Mouse (Mus musculus): ENCODE measurements around the gene Mrpl41. TPM values are rescaled to one million over a fixed set of nuclear protein-coding genes. Genes with fewer than 3 reads are reported as not detected.
A peak's percentile ranks its signal among the peaks of the same experiment; 100 is the strongest.

The Mrpl41 gene
- polyA plus RNA-seq, 1 experiment = 66.0 TPM

DNA sequence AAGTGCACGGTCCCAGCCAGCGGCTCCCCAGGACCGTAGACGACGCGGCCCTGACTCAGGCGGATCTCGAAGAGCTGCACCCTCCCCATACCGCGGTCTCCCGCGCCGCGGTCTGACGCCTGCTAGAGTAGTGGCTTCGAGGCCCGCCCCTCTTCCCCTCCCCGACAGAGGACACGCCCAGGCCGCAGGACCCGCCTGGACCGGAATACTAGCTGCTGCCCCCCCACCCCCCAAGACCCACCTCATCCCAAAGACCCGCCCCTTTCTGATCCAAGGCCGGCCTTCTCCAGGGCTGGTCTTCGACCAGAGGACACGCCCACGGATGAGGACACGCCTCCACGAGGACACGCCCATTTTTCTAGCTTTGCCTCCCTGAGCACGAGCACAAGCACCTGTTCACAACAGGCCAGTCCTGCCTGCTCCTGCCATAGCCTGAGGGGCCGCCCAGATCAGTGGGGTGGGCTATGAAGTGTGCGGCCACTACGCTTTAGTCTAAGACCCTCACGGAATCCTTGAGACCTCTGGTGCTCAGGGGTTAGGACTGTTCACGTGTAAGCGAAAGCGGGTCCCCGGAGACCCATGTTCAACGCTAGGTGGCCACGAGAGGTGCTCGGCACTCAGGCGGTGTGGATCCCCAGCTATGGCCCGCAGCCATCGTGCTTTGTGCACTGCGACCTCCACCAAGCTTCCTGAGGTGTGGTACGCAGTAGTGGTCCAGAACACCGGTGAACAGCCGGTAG is 39.7 kb downstream of the Mrpl41 start, which contains the start of gene Arrdc1:
TSS of gene Arrdc1 (minus strand) at position 196 of the 740 bp plus-strand sequence.
- WGBS = under 1% methylated on average over 48 of the region's 49 CpGs

DNA sequence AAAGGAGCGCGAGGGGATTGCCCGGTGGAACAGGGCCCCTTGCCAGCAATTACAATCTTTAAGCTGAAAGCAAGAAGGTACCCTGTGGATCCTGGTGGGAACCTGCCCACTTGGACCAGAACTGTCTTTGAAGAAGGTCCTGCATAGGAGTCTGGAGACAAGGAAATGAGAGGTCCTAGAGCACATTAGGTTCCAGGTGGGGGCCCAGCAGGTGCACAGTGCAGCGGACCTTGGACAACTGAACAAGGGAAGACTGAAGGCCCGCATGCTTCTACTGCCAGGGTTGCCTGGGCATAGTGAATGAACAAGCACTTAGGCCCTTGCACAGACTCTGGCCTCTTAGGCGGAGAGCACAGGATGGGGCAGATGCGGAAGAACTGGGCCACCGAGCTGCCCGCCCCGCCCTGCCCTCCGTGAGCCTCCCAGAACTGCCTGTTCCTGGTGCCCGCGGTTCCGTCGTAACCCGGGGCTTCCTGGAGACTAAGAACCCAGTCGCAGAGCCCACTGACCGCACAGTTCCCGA is 40.4 kb downstream of the Mrpl41 start:
- no peak for TF ChIP-seq CTCF (conservative IDR thresholded peaks at IDR 0.05; ENCODE audit: insufficient read depth, insufficient read length, low read depth, low read length)
- TF ChIP-seq POLR2A (IDR thresholded peaks at IDR 0.05; ENCODE audit: low read depth, low read length) = no peak
- WGBS = 5% methylated on average over 19 of the region's 19 CpGs
- H3K27me3 ChIP-seq (replicated peaks; ENCODE audit: control insufficient read depth, insufficient read depth, low read length) = no peaks in the 10 kb centered on the region
- H3K36me3 ChIP-seq (ENCODE audit: control insufficient read depth, insufficient read depth, low read length) = no peaks in the 10 kb centered on the region
- DNase-seq = peak; percentile 68
- peak overlapping the region; percentile 83 for H3K27ac ChIP-seq (ENCODE audit: insufficient read depth, low read depth, low read length)
- peak overlapping the region; percentile 86 for H3K4me3 ChIP-seq (ENCODE audit: insufficient read depth, low read depth, low read length)
- peaks cover 12% of the 10 kb centered on the region; the same call in 1 of the 2 replicates for H3K4me1 ChIP-seq (ENCODE audit: control insufficient read depth, insufficient read depth, low read length)

More for the DNA sequence above, 39.7 kb downstream of the Mrpl41 start, which contains the start of gene Arrdc1:
- Histone ChIP-seq H3K4me1 (ENCODE audit: control insufficient read depth, insufficient read depth, low read length) (peaks cover 6% of the 10 kb centered on the region; the same call in 1 of the 2 replicates), H3K27ac (ENCODE audit: insufficient read depth, low read depth, low read length) (peak within 1 kb of the TSS; percentile 83), H3K27me3 (replicated peaks; ENCODE audit: control insufficient read depth, insufficient read depth, low read length) (no peaks in the 10 kb centered on the region), H3K36me3 (ENCODE audit: control insufficient read depth, insufficient read depth, low read length) (no peaks in the 10 kb centered on the region), H3K4me3 (ENCODE audit: insufficient read depth, low read depth, low read length) (peak within 1 kb of the TSS; percentile 86)
- peak; percentile 98 for DNase-seq
- TF ChIP-seq POLR2A (IDR thresholded peaks at IDR 0.05; ENCODE audit: low read depth, low read length) = peak; percentile 64
- peak; percentile 58 for TF ChIP-seq CTCF (conservative IDR thresholded peaks at IDR 0.05; ENCODE audit: insufficient read depth, insufficient read length, low read depth, low read length)

DNA sequence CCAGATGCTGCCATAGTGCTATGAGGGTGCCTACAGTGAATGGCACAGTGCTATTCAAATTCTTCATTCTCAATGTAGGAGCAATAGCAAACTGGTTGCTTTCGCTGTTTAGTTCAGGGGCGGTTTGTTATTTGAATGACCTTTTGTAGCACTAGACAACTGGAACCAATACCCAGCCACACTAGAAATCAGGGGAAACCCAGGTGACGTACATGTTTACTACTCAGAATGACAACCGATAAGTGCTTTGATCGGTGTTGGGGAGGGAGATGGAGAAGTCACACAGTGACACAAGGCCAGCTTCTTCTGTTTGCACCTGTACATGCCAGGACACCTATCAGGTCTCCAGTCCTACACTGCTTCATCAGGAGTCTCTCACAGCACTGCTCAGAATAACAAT is 45.3 kb downstream of the Mrpl41 start:
- Histone ChIP-seq H3K4me3 (ENCODE audit: insufficient read depth, low read depth, low read length) (no peak overlapping the region), H3K4me1 (ENCODE audit: control insufficient read depth, insufficient read depth, low read length) (peaks cover 27% of the 10 kb centered on the region; the same call in 1 of the 2 replicates), H3K27me3 (replicated peaks; ENCODE audit: control insufficient read depth, insufficient read depth, low read length) (no peaks in the 10 kb centered on the region), H3K27ac (ENCODE audit: insufficient read depth, low read depth, low read length) (peak overlapping the region; percentile 74), H3K36me3 (ENCODE audit: control insufficient read depth, insufficient read depth, low read length) (no peaks in the 10 kb centered on the region)
- 84% methylated on average over 5 of the region's 5 CpGs for WGBS
- TF ChIP-seq POLR2A (IDR thresholded peaks at IDR 0.05; ENCODE audit: low read depth, low read length) = no peak
- TF ChIP-seq CTCF (conservative IDR thresholded peaks at IDR 0.05; ENCODE audit: insufficient read depth, insufficient read length, low read depth, low read length) = no peak
- no peak for DNase-seq

DNA sequence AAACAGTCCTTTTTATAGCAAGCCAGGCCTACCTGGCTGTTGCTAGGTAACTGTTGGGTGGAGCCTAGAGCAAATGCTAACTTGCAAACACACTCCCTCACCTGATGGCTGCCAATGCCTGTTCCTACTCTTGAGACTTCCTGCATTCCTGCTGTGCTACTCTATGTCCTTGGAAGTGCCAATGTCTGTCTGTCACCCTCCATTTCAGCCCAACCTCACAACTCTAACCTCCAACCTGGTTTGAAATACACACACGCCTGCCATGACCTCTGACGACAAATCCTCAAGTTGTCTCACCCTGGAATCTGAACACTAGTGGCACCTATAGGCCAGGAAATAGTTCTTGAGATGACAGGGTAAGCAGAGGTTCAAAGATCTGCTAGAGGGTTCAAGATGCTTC is 45.8 kb downstream of the Mrpl41 start:
- no peaks in the 10 kb centered on the region for H3K36me3 ChIP-seq (ENCODE audit: control insufficient read depth, insufficient read depth, low read length)
- H3K4me3 ChIP-seq (ENCODE audit: insufficient read depth, low read depth, low read length) = no peak overlapping the region
- TF ChIP-seq CTCF (conservative IDR thresholded peaks at IDR 0.05; ENCODE audit: insufficient read depth, insufficient read length, low read depth, low read length) = no peak
- TF ChIP-seq POLR2A (IDR thresholded peaks at IDR 0.05; ENCODE audit: low read depth, low read length) = no peak
- peak overlapping the region; percentile 74 for H3K27ac ChIP-seq (ENCODE audit: insufficient read depth, low read depth, low read length)
- 50% methylated on average over 2 of the region's 2 CpGs for WGBS
- peak; percentile 72 for DNase-seq
- H3K27me3 ChIP-seq (replicated peaks; ENCODE audit: control insufficient read depth, insufficient read depth, low read length) = no peaks in the 10 kb centered on the region
- H3K4me1 ChIP-seq (ENCODE audit: control insufficient read depth, insufficient read depth, low read length) = peaks cover 24% of the 10 kb centered on the region; the same call in 1 of the 2 replicates

DNA sequence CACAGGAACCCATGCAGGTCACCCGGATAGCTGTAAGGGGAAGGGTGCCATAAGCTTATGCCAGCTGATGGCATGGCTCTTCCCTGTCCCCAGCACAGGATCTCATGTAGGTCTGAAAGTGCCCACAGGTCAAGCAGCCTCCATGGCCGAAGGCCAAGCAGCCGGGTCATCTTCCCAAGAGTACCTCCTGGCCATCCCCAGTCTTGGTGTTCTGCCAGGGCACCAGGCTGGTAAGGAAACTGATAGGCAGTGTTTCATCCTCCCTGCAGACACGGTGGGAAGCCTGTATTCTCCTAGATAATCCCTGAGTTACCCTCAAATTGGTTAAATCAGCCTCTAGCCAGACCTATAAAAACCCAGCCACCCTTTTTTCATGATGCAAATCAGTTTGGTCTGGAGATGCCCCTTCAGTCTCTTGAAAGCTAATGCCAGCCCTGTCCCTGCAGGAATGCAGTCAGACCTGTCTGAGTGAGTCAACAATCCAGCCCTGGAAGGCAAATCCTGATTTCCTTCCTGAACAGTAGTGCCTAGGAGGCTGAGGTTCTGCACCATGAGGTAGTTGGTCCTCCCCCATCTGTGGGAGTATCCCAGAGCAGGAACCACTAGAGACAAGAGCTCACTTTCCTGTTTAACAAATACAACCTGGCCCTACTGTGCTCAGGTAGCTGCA is 47.0 kb downstream of the Mrpl41 start:
- TF ChIP-seq CTCF (conservative IDR thresholded peaks at IDR 0.05; ENCODE audit: insufficient read depth, insufficient read length, low read depth, low read length) (no peak), POLR2A (IDR thresholded peaks at IDR 0.05; ENCODE audit: low read depth, low read length) (no peak)
- DNase-seq = peak; percentile 83
- Histone ChIP-seq H3K27me3 (replicated peaks; ENCODE audit: control insufficient read depth, insufficient read depth, low read length) (no peaks in the 10 kb centered on the region), H3K4me3 (ENCODE audit: insufficient read depth, low read depth, low read length) (no peak overlapping the region), H3K36me3 (ENCODE audit: control insufficient read depth, insufficient read depth, low read length) (no peaks in the 10 kb centered on the region), H3K4me1 (ENCODE audit: control insufficient read depth, insufficient read depth, low read length) (peaks cover 21% of the 10 kb centered on the region; the same call in 1 of the 2 replicates), H3K27ac (ENCODE audit: insufficient read depth, low read depth, low read length) (peak overlapping the region; percentile 92)
- WGBS = 45% methylated on average over 4 of the region's 4 CpGs

DNA sequence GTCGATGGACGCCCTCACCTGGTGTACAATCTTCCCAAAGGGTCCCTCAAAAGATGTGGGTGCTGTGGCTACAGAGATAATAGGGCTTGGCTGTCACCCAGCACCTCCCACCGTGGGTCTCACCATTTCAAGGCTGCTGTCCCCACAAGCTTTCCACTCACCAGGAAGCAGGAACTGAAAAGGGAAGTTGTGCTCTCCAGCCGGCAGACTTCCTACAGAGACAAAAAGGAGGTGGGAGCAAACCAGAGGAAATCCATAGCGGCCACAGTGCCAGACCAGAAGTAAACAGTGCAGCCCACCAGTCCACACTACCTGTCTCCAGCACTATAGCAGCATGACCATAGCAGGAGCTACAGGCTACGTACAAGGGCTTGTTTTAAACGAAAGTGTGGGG is 47.9 kb downstream of the Mrpl41 start:
- Histone ChIP-seq H3K4me1 (ENCODE audit: control insufficient read depth, insufficient read depth, low read length) (peaks cover 21% of the 10 kb centered on the region; the same call in 1 of the 2 replicates), H3K36me3 (ENCODE audit: control insufficient read depth, insufficient read depth, low read length) (no peaks in the 10 kb centered on the region), H3K4me3 (ENCODE audit: insufficient read depth, low read depth, low read length) (no peak overlapping the region), H3K27ac (ENCODE audit: insufficient read depth, low read depth, low read length) (peak overlapping the region; percentile 84), H3K27me3 (replicated peaks; ENCODE audit: control insufficient read depth, insufficient read depth, low read length) (no peaks in the 10 kb centered on the region)
- 69% methylated on average over 7 of the region's 7 CpGs for WGBS
- no peak for DNase-seq
- no peak for TF ChIP-seq POLR2A (IDR thresholded peaks at IDR 0.05; ENCODE audit: low read depth, low read length)
